Mouse (Mus musculus): ENCODE measurements around the gene Ggps1.

Ggps1 gene

DNA sequence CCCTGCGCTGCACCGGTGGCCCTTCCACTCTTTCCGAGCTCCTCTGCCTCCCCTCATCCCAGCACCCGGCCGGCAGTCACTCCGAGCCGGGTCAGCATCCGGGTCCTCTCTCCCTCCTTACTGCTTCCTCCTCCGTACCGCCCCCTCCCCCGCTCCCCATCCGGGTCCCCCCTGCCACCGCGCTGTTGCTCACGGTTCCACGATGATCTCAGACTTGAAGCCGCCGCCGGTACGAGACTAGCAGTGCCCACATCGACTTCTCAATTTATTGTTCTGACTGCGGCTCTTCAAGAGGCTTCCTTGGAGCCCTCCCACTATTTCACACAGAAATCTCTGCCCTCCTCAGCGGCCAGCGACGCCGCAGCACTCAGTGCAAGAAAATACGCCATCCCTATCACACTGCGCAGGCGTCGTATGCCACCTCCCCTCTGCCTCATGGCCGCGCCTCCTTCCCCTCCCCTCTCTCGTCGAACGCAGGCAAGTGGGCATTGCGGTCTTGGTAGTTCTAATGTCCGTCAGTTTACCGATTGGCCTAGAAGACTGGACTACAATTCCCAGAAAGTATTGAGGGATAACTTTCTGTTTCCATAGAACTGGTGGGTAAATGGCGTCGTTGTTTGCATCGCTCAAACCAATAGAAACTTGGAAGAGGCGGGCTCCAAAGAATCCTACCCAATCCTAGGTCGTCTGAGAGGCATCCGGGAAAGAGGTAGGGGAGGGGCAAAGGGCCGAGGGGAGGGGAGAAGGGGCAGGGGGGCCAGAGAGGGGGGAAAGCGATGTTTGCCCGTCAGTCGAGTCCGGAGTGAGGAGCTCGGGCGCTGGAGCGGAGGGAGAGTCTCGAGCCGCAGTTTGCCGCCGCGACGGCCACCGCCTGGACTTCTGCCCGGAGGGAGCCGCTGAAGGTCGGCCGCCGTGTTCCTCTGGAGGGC, at the start of gene Ggps1, which contains the start of gene Arid4b:
Gene Ggps1, minus strand, starts transcription at position 476 of the 929 bp plus-strand sequence.
Gene Arid4b, plus strand, starts transcription at position 220 of the 929 bp plus-strand sequence.
- peak; percentile 97 to 99 for DNase-seq

- no peak for DNase-seq
Measured at GRCm38 (mm10) chr13:14111146-14111545, 47.9 kb upstream of the Ggps1 start.

GRCm38 (mm10) chr13:14110154-14110873, 47.0 kb upstream of the Ggps1 start:
- peak in 1 of 2 experiments; percentile 6 for DNase-seq

DNA sequence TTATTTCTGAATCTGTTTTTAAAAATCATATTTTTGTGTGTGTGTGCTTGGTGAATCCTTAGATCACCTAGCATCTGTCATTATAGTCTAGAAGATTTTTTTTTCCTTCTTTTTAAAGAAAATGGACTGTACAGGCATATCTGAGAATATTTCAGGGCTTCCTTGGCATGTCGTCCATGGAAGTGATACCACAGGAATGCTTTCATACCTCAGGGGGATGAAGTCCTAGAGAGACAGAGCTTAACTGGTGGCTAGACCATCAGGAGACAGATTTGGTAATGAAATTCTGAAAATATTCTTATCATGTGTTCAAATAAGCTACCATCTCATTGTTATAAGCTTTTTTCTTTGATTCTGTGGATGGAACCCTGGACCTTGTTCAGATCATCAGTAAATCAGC, 39.7 kb upstream of the Ggps1 start:
- no peak for DNase-seq

GRCm38 (mm10) chr13:14088669-14089068, 25.4 kb upstream of the Ggps1 start:
- DNase-seq, result no peak

DNA sequence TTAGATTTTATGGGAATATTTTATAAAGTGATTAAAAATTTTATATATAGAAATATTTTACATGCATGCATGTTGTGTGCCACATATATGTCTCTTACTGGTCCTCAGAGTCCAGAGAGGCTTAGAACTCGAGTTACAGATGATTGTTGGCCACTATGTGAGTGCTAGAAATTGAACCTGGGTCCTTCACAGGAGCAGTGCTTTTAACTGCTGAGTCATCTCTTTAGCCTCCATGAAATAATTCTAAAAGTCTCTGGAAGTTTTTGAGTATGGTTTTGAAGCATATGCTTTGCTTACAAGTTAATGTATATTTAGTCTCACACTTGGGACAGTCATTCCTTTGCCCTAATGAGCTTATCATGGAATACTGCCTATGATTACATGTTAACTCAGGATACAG, 12.0 kb upstream of the Ggps1 start:
- DNase-seq, result no peak

DNA sequence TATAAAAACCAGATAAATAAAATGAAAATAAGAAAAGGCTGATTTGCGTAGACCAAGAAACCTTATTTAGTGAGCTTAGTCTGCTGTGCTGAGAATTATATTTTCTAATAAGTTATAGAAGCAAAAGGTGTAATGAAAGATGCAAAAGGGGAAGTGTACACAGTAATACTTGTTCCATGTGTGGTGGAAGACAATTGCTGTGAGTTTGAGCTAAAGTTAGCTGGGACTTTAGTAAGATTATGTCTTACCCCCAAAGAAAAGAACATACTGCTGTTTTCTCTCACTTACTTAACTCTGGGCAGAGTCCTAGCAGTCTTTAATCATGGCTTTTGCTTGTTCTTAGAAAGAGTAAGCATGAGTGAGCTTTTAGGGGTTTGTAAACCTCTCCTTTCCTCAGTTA, 11.1 kb upstream of the Ggps1 start:
- DNase-seq, result no peak

GRCm38 (mm10) chr13:14069291-14069690, 6.0 kb upstream of the Ggps1 start:
- DNase-seq, result no peak

DNA sequence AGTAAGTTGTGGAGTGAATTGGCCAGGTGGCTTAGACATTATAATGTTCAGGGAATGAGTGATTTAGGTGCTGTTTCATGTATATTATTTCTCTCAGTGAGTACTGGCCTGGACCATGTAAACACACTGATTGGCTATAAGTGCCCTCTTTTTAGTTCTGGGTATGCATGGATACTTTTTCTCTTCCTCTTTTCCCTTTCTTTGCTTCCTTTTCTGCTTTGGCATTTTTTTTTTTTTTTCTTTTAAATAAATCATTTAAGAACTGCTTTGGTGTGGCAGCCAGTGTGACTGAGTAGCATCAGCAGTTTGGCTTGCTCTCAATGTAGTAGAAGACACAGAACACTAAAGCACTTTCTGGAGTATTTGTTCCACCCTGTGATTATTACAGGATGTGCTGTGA, 4.7 kb upstream of the Ggps1 start:
- no peak for DNase-seq

GRCm38 (mm10) chr13:14065701-14066100, 2.4 kb upstream of the Ggps1 start:
- no peak for DNase-seq

DNA sequence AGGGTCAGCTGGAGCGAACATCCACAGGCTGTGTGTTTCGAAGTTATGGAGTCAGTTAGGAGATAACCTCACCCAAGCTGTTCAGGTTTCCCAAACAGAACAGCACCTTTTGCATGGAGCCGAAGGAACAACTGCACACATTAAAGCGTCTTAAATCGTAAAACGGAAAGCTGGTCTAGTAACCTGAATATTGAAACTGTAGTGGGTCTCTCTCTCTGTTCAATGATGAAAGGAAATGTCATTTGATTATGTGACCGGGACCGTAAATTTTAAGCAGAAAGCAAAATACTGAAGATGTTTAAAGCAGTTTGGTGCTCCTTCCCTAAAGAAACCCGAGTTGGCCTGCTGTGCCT, 1.7 kb upstream of the Ggps1 start:
- no peak for DNase-seq

GRCm38 (mm10) chr13:14064341-14065027, 1.2 kb upstream of the Ggps1 start:
- DNase-seq, result peak; percentile 34 to 45

GRCm38 (mm10) chr13:14063942-14064271, 619 bp upstream of the Ggps1 start:
- DNase-seq, result no peak

- DNase-seq, result no peak
Measured at GRCm38 (mm10) chr13:14062209-14063012, 877 bp downstream of the Ggps1 start.

DNA sequence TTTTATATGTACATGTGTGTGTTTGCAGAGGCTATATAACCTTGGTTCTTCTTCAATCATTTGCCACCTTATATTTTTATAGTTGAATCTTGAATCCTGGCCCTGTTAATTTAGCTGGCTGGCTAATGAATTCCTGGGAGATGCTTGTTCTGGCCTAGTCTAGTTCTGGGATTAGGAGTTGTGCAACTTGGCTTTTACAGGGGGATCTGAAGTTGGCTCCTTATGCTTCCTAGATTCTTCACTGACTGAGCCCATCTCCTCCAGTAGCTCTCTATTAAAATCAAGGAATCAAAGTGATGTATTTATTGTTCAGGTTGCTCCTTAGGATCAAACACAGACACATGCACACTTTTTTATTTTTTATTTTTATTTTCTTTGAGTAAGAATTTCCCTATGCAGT, 3.7 kb downstream of the Ggps1 start:
- no peak for DNase-seq

- DNase-seq, result no peak
Measured at GRCm38 (mm10) chr13:14056801-14057200, 6.5 kb downstream of the Ggps1 start.

- no peak for DNase-seq
Measured at GRCm38 (mm10) chr13:14049878-14050277, 13.4 kb downstream of the Ggps1 start.

DNA sequence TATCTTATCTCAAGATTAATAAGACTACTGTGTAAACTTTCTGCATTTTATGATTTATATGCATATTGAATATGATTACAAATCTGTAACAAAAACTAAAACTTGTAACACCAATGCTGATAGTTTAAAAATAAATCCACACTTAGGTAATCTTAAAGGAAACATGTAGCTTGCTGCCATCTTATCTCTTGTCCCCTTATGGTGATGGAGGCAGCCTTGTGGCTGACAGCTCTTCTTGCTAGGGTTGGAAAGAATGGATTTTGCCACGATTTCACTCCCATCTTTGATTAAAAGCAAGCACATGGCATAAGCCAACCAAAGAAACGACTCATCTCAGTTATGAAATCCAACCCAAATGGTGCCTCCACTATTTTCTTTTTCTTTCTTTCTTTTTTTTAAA, 18.8 kb downstream of the Ggps1 start:
- DNase-seq, result no peak

DNA sequence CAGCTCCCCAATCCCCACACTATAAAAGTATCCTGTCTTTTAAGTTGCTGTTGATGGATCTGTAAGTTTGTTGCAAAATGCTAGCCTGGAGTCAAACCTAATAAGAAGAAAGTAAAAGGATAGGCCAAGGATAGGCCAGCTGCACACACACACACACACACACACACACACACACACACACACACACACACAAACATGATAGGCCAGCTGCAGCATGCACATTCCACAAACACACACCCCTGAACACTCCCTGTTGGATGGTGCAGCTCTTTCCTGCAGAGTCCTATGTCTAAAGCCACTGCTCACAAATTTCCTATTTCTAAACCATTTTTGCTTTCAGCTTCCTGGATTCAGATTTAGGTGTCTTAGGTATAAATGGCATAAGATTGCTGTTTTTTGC, 19.4 kb downstream of the Ggps1 start:
- no peak for DNase-seq

GRCm38 (mm10) chr13:14040186-14040585, 23.1 kb downstream of the Ggps1 start:
- no peak for DNase-seq

GRCm38 (mm10) chr13:14039292-14039965, 23.9 kb downstream of the Ggps1 start, which contains the start of gene Tbce:
Tbce (minus strand) TSS chr13:14039638.
- peak; percentile 88 to 90 for DNase-seq

GRCm38 (mm10) chr13:14038911-14039291, 24.4 kb downstream of the Ggps1 start:
- no peak for DNase-seq

Measured in kidney, adult 8-10 months (tissue).